Mouse (Mus musculus) forebrain, embryonic 12.5 days (tissue): Measurements from ENCODE around the gene Tmem135. TPM values are rescaled to one million over a fixed set of nuclear protein-coding genes. Genes with fewer than 3 reads are reported as not detected.
"Not testable (repeated sequence)": the region's sequence is repeated elsewhere in the genome, so short reads cannot be mapped to it uniquely, and the experiment has no call there.

Source experiments
- ATAC-seq: fragments of 200-750 bp; cut with Nextera tagmentation; 2 replicates; pipeline ENCODE4 v1.8.0; 2017; ENCODE audit warnings: moderate TSS enrichment; ENCODE audit not compliant: low FRiP score
- H3K27ac ChIP-seq: fragments of 300-500 bp; sonication (generic); 2 replicates; pipeline ENCODE4 v1.5.1; 2016; ENCODE audit warnings: mild to moderate bottlenecking
- H3K27me3 ChIP-seq: fragments of 300-500 bp; sonication (generic); 2 replicates; pipeline ENCODE4 v1.6.1; 2016; ENCODE audit warnings: mild to moderate bottlenecking
- H3K36me3 ChIP-seq: fragments of 300-500 bp; sonication (generic); replicated peaks from 2 replicates; pipeline ENCODE4 v1.6.1; 2016; ENCODE audit warnings: mild to moderate bottlenecking
- H3K4me1 ChIP-seq: fragments of 300-500 bp; sonication (generic); 2 replicates; pipeline ENCODE4 v1.6.1; 2016
- H3K4me2 ChIP-seq: fragments of 300-500 bp; sonication (generic); 2 replicates; pipeline ENCODE4 v1.6.1; 2016; ENCODE audit warnings: mild to moderate bottlenecking, moderate library complexity
- H3K4me3 ChIP-seq: fragments of 300-500 bp; sonication (generic); replicated peaks from 2 replicates; pipeline ENCODE4 v1.5.1; 2016; ENCODE audit warnings: mild to moderate bottlenecking
- H3K9ac ChIP-seq: fragments of 300-500 bp; sonication (generic); 2 replicates; pipeline ENCODE4 v1.6.1; 2016; ENCODE audit warnings: mild to moderate bottlenecking
- H3K9me3 ChIP-seq: fragments of 300-500 bp; sonication (generic); 2 replicates; pipeline ENCODE4 v1.6.1; 2016
- WGBS: fragments of 180-500 bp; shearing (Covaris S2); methylation state at CpG from one replicate; pipeline ENCODE4 v1.1.7; 2016; 5-methylcytosine and 5-hydroxymethylcytosine counted together
- polyA plus RNA-seq: library from polyadenylated mRNA; unstranded; fragments of >200 nt; fragmentation: Nextera tagmentation; extraction: Ambion mirVana; gene quantifications from 2 replicates; pipeline ENCODE4 v1.2.1, GENCODE M21; 2016

The Tmem135 gene
- polyA plus RNA-seq, 1 experiment from 2014 or later, result 26.4 TPM

GRCm38 (mm10) chr7:89327731-89328130 lies 76.3 kb downstream of the Tmem135 start:
- Histone ChIP-seq H3K9ac (no peak overlapping the region), H3K4me1 (no peaks in the 10 kb centered on the region), H3K27me3 (no peaks in the 10 kb centered on the region), H3K36me3 (no peaks in the 10 kb centered on the region), H3K4me2 (no peak overlapping the region), H3K9me3 (no peaks in the 10 kb centered on the region), H3K27ac (no peak overlapping the region), H3K4me3 (no peak overlapping the region)
- 93% methylated on average over 5 of the region's 5 CpGs for WGBS
- no peak for ATAC-seq

GRCm38 (mm10) chr7:89326761-89327160 lies 77.3 kb downstream of the Tmem135 start:
- Histone ChIP-seq H3K27ac (no peak overlapping the region), H3K4me1 (no peaks in the 10 kb centered on the region), H3K4me2 (no peak overlapping the region), H3K36me3 (no peaks in the 10 kb centered on the region), H3K27me3 (no peaks in the 10 kb centered on the region), H3K9ac (no peak overlapping the region), H3K9me3 (no peaks in the 10 kb centered on the region), H3K4me3 (no peak overlapping the region)
- 84% methylated on average over 4 of the region's 4 CpGs for WGBS
- ATAC-seq, result no peak

- no peak overlapping the region for H3K27ac ChIP-seq
- H3K9ac ChIP-seq, result no peak overlapping the region
- H3K4me2 ChIP-seq, result no peak overlapping the region
- H3K4me1 ChIP-seq, result no peaks in the 10 kb centered on the region
- ATAC-seq, result no peak
- H3K4me3 ChIP-seq, result no peak overlapping the region
- no peaks in the 10 kb centered on the region for H3K36me3 ChIP-seq
- no peaks in the 10 kb centered on the region for H3K9me3 ChIP-seq
- 91% methylated on average over 5 of the region's 5 CpGs for WGBS
- no peaks in the 10 kb centered on the region for H3K27me3 ChIP-seq
Measured at GRCm38 (mm10) chr7:89326202-89326601, 77.8 kb downstream of the Tmem135 start.

GRCm38 (mm10) chr7:89322741-89323140 lies 81.3 kb downstream of the Tmem135 start:
- not testable (repeated sequence) for H3K4me2 ChIP-seq, ATAC-seq, H3K36me3 ChIP-seq, H3K27ac ChIP-seq, H3K4me1 ChIP-seq, H3K4me3 ChIP-seq, H3K27me3 ChIP-seq, H3K9ac ChIP-seq, H3K9me3 ChIP-seq
- 81% methylated on average over 4 of the region's 4 CpGs for WGBS

GRCm38 (mm10) chr7:89319351-89319750 lies 84.7 kb downstream of the Tmem135 start:
- ATAC-seq, result no peak
- Histone ChIP-seq H3K4me3 (no peak overlapping the region), H3K27me3 (no peaks in the 10 kb centered on the region), H3K9ac (no peak overlapping the region), H3K36me3 (no peaks in the 10 kb centered on the region), H3K9me3 (no peaks in the 10 kb centered on the region), H3K4me1 (no peaks in the 10 kb centered on the region), H3K27ac (no peak overlapping the region), H3K4me2 (no peak overlapping the region)
- 88% methylated on average over 1 of the region's 1 CpGs for WGBS

GRCm38 (mm10) chr7:89317088-89317487 lies 86.9 kb downstream of the Tmem135 start:
- ATAC-seq, H3K4me1 ChIP-seq, H3K9ac ChIP-seq, H3K36me3 ChIP-seq, H3K4me3 ChIP-seq, H3K27ac ChIP-seq, H3K4me2 ChIP-seq, H3K9me3 ChIP-seq, H3K27me3 ChIP-seq: not testable (repeated sequence)
- 90% methylated on average over 1 of the region's 1 CpGs for WGBS

- Histone ChIP-seq H3K27me3 (no peaks in the 10 kb centered on the region), H3K4me3 (no peak overlapping the region), H3K9ac (no peak overlapping the region), H3K9me3 (no peaks in the 10 kb centered on the region), H3K36me3 (peaks cover 3% of the 10 kb centered on the region; the same call in 1 of the 2 replicates), H3K4me2 (no peak overlapping the region), H3K27ac (no peak overlapping the region), H3K4me1 (no peaks in the 10 kb centered on the region)
- no peak for ATAC-seq
- WGBS, result 90% methylated on average over 3 of the region's 3 CpGs
Measured at GRCm38 (mm10) chr7:89316112-89316511, 87.9 kb downstream of the Tmem135 start.

- Histone ChIP-seq H3K27ac (no peak overlapping the region), H3K4me2 (no peak overlapping the region), H3K36me3 (peaks cover 3% of the 10 kb centered on the region; the same call in 1 of the 2 replicates), H3K4me3 (no peak overlapping the region), H3K9ac (no peak overlapping the region), H3K9me3 (no peaks in the 10 kb centered on the region), H3K4me1 (no peaks in the 10 kb centered on the region), H3K27me3 (no peaks in the 10 kb centered on the region)
- WGBS, result 93% methylated on average over 1 of the region's 1 CpGs
- no peak for ATAC-seq
Measured at GRCm38 (mm10) chr7:89311555-89311954, 92.5 kb downstream of the Tmem135 start.

- H3K4me1 ChIP-seq, result no peaks in the 10 kb centered on the region
- H3K27me3 ChIP-seq, result no peaks in the 10 kb centered on the region
- H3K9me3 ChIP-seq, result no peaks in the 10 kb centered on the region
- H3K36me3 ChIP-seq, result peaks cover 6% of the 10 kb centered on the region; the same call in 1 of the 2 replicates
- no peak overlapping the region for H3K4me2 ChIP-seq
- H3K27ac ChIP-seq, result no peak overlapping the region
- H3K4me3 ChIP-seq, result no peak overlapping the region
- no peak for ATAC-seq
- WGBS, result 73% methylated on average over 3 of the region's 3 CpGs
- H3K9ac ChIP-seq, result no peak overlapping the region
Measured at GRCm38 (mm10) chr7:89308926-89309325, 95.1 kb downstream of the Tmem135 start.

- Histone ChIP-seq H3K36me3 (peaks cover 6% of the 10 kb centered on the region; the same call in 1 of the 2 replicates), H3K4me3 (no peak overlapping the region), H3K9ac (no peak overlapping the region), H3K4me1 (no peaks in the 10 kb centered on the region), H3K27ac (no peak overlapping the region), H3K4me2 (no peak overlapping the region), H3K27me3 (no peaks in the 10 kb centered on the region), H3K9me3 (no peaks in the 10 kb centered on the region)
- ATAC-seq, result no peak
- 88% methylated on average over 11 of the region's 11 CpGs for WGBS
Measured at GRCm38 (mm10) chr7:89308238-89308637, 95.8 kb downstream of the Tmem135 start.

- Histone ChIP-seq H3K27ac (no peak overlapping the region), H3K9me3 (no peaks in the 10 kb centered on the region), H3K36me3 (peaks cover 6% of the 10 kb centered on the region; the same call in 1 of the 2 replicates), H3K4me2 (no peak overlapping the region), H3K4me1 (no peaks in the 10 kb centered on the region), H3K4me3 (no peak overlapping the region), H3K27me3 (no peaks in the 10 kb centered on the region), H3K9ac (no peak overlapping the region)
- WGBS, result 86% methylated on average over 6 of the region's 6 CpGs
- ATAC-seq, result no peak
Measured at GRCm38 (mm10) chr7:89306831-89307230, 97.2 kb downstream of the Tmem135 start.

- no peak overlapping the region for H3K9ac ChIP-seq
- no peaks in the 10 kb centered on the region for H3K4me1 ChIP-seq
- H3K9me3 ChIP-seq, result no peaks in the 10 kb centered on the region
- H3K36me3 ChIP-seq, result peaks cover 3% of the 10 kb centered on the region; the same call in 1 of the 2 replicates
- ATAC-seq, result no peak
- no peak overlapping the region for H3K4me2 ChIP-seq
- no peaks in the 10 kb centered on the region for H3K27me3 ChIP-seq
- H3K27ac ChIP-seq, result no peak overlapping the region
- WGBS, result 95% methylated on average over 3 of the region's 3 CpGs
- no peak overlapping the region for H3K4me3 ChIP-seq
Measured at GRCm38 (mm10) chr7:89304958-89305357, 99.1 kb downstream of the Tmem135 start.

- H3K4me1 ChIP-seq, result no peaks in the 10 kb centered on the region
- H3K27ac ChIP-seq, result no peak overlapping the region
- no peak overlapping the region for H3K9ac ChIP-seq
- ATAC-seq, result no peak
- H3K27me3 ChIP-seq, result no peaks in the 10 kb centered on the region
- H3K4me3 ChIP-seq, result no peak overlapping the region
- H3K36me3 ChIP-seq, result peaks cover 3% of the 10 kb centered on the region; the same call in 1 of the 2 replicates
- H3K9me3 ChIP-seq, result no peaks in the 10 kb centered on the region
- no peak overlapping the region for H3K4me2 ChIP-seq
- WGBS, result 97% methylated on average over 1 of the region's 1 CpGs
Measured at GRCm38 (mm10) chr7:89303765-89304164, 100.3 kb downstream of the Tmem135 start.
